Mouse (Mus musculus) cortical plate, adult 2 months (tissue): Measurements from ENCODE around the gene Atp6v0d1.

Experiments
- CTCF ChIP-seq: fragments of 200-500 bp; IDR thresholded peaks from 2 replicates; pipeline ENCODE4 v1.5.1; 2011; ENCODE audit warnings: mild to moderate bottlenecking, control low read depth, low read length; ENCODE audit not compliant: insufficient read depth; ENCODE audit errors: extremely low read depth
- POLR2A ChIP-seq: fragments of 200-500 bp; IDR thresholded peaks from 2 replicates; pipeline ENCODE4 v1.6.1; 2011; ENCODE audit warnings: mild to moderate bottlenecking, low read length, control low read depth; ENCODE audit not compliant: insufficient read depth; ENCODE audit errors: extremely low read depth

GRCm38 (mm10) chr8:105474680-105475079 is 91.2 kb downstream of the Atp6v0d1 start:
- no peak for TF ChIP-seq CTCF
- no peak for TF ChIP-seq POLR2A
